Mouse (Mus musculus) left cerebral cortex, adult 8-10 months (tissue): ENCODE results near the gene Slit3. TPM values are rescaled to one million over a fixed set of nuclear protein-coding genes. Genes with fewer than 3 reads are reported as not detected.

Source experiments
- DNase-seq, 2 experiments: peaks; one replicate each; pipeline ENCODE4 v3.0.0; 2022; ENCODE audit warnings: low spot score in 2 of 2
- total RNA-seq, 4 experiments: library from RNA; stranded (reverse); gene quantifications; 2 replicates each; pipeline ENCODE4 v1.2.4; 2022

The Slit3 gene
- total RNA-seq, 4 experiments from 2014 or later, result 41.7 to 49.2 (median 48.2) TPM

- no peak for DNase-seq
Measured at GRCm38 (mm10) chr11:35452413-35452812, 331.4 kb downstream of the Slit3 start.

GRCm38 (mm10) chr11:35454191-35454725 lies 333.2 kb downstream of the Slit3 start:
- DNase-seq, result no peak

GRCm38 (mm10) chr11:35454781-35455180 lies 333.8 kb downstream of the Slit3 start:
- no peak for DNase-seq

GRCm38 (mm10) chr11:35458068-35458467 lies 337.0 kb downstream of the Slit3 start:
- DNase-seq, result no peak

GRCm38 (mm10) chr11:35466701-35467100 lies 345.7 kb downstream of the Slit3 start:
- DNase-seq, result no peak

GRCm38 (mm10) chr11:35468847-35469246 lies 347.8 kb downstream of the Slit3 start:
- DNase-seq, result no peak

- DNase-seq, result no peak
Measured at GRCm38 (mm10) chr11:35469940-35470339, 348.9 kb downstream of the Slit3 start.

- DNase-seq, result no peak
Measured at GRCm38 (mm10) chr11:35470853-35471252, 349.8 kb downstream of the Slit3 start.

GRCm38 (mm10) chr11:35472842-35473616 lies 352.0 kb downstream of the Slit3 start:
- no peak for DNase-seq

GRCm38 (mm10) chr11:35473617-35473996 lies 352.6 kb downstream of the Slit3 start:
- DNase-seq, result no peak

- DNase-seq, result no peak
Measured at GRCm38 (mm10) chr11:35480146-35480545, 359.1 kb downstream of the Slit3 start.

- DNase-seq, result no peak
Measured at GRCm38 (mm10) chr11:35481611-35482363, 360.8 kb downstream of the Slit3 start.

GRCm38 (mm10) chr11:35487966-35488365 lies 366.9 kb downstream of the Slit3 start:
- no peak for DNase-seq

- no peak for DNase-seq
Measured at GRCm38 (mm10) chr11:35491701-35492100, 370.7 kb downstream of the Slit3 start.

GRCm38 (mm10) chr11:35496874-35497273 lies 375.9 kb downstream of the Slit3 start:
- no peak for DNase-seq

- no peak for DNase-seq
Measured at GRCm38 (mm10) chr11:35497961-35498360, 376.9 kb downstream of the Slit3 start.

- DNase-seq, result no peak
Measured at GRCm38 (mm10) chr11:35502128-35502527, 381.1 kb downstream of the Slit3 start.

GRCm38 (mm10) chr11:35504051-35504450 lies 383.0 kb downstream of the Slit3 start:
- DNase-seq, result no peak

- DNase-seq, result no peak
Measured at GRCm38 (mm10) chr11:35504916-35505315, 383.9 kb downstream of the Slit3 start.

GRCm38 (mm10) chr11:35505316-35505715 lies 384.3 kb downstream of the Slit3 start:
- DNase-seq, result no peak

- DNase-seq, result no peak
Measured at GRCm38 (mm10) chr11:35505817-35506216, 384.8 kb downstream of the Slit3 start.

- DNase-seq, result no peak
Measured at GRCm38 (mm10) chr11:35507781-35508390, 386.9 kb downstream of the Slit3 start.
